Mouse (Mus musculus) hindbrain, embryonic 14.5 days (tissue): ENCODE measurements around the gene Cyp2j13. TPM values are rescaled to one million over a fixed set of nuclear protein-coding genes. Genes with fewer than 3 reads are reported as not detected.
"Not testable (repeated sequence)": the region's sequence is repeated elsewhere in the genome, so short reads cannot be mapped to it uniquely, and the experiment has no call there.

Source experiments
- ATAC-seq: fragments of 200-750 bp; cut with Nextera tagmentation; 2 replicates; pipeline ENCODE4 v1.8.0; 2017; ENCODE audit warnings: moderate number of reproducible peaks, mild to moderate bottlenecking, moderate TSS enrichment, moderate library complexity; ENCODE audit not compliant: low FRiP score
- DNase-seq: peaks from one replicate; pipeline ENCODE4 v3.0.0-alpha.2; 2015; ENCODE audit warnings: low spot score
- H3K27ac ChIP-seq: fragments of 300-500 bp; sonication (generic); 2 replicates; pipeline ENCODE4 v1.5.1; 2014; ENCODE audit warnings: mild to moderate bottlenecking, moderate library complexity
- H3K27me3 ChIP-seq: fragments of 300-500 bp; sonication (generic); 2 replicates; pipeline ENCODE4 v1.6.1; 2014; ENCODE audit warnings: mild to moderate bottlenecking, low read length, mixed read lengths; ENCODE audit not compliant: control insufficient read depth, insufficient read depth
- H3K36me3 ChIP-seq: fragments of 300-500 bp; sonication (generic); replicated peaks from 2 replicates; pipeline ENCODE4 v1.6.1; 2014; ENCODE audit not compliant: control insufficient read depth, insufficient read depth
- H3K4me1 ChIP-seq: fragments of 300-500 bp; sonication (generic); replicated peaks from 2 replicates; pipeline ENCODE4 v1.6.1; 2014; ENCODE audit warnings: antibody characterized with exemption, low read length, mixed read lengths; ENCODE audit not compliant: control insufficient read depth, insufficient read depth
- H3K4me2 ChIP-seq: fragments of 300-500 bp; sonication (generic); replicated peaks from 2 replicates; pipeline ENCODE4 v1.6.1; 2014; ENCODE audit warnings: mild to moderate bottlenecking, moderate library complexity
- H3K4me3 ChIP-seq: fragments of 300-500 bp; sonication (generic); replicated peaks from 2 replicates; pipeline ENCODE4 v1.5.1; 2014; ENCODE audit warnings: mild to moderate bottlenecking, low read length
- H3K9ac ChIP-seq: fragments of 300-500 bp; sonication (generic); 2 replicates; pipeline ENCODE4 v1.6.1; 2014
- H3K9me3 ChIP-seq: fragments of 300-500 bp; sonication (generic); 2 replicates; pipeline ENCODE4 v1.6.1; 2016; ENCODE audit warnings: low read length; ENCODE audit not compliant: control insufficient read depth
- WGBS: fragments of 180-500 bp; shearing (Covaris S2); extraction: QIAGEN DNeasy Blood & Tissue Kit; methylation state at CpG from one replicate; pipeline ENCODE4 v1.1.7; 2014; 5-methylcytosine and 5-hydroxymethylcytosine counted together
- polyA plus RNA-seq: library from polyadenylated mRNA; unstranded; fragments of >200 nt; fragmentation: Nextera tagmentation; extraction: Ambion mirVana; gene quantifications from 2 replicates; pipeline ENCODE4 v1.2.1, GENCODE M21; 2014

Gene Cyp2j13
- polyA plus RNA-seq, 1 experiment from 2014 or later = not detected

DNA sequence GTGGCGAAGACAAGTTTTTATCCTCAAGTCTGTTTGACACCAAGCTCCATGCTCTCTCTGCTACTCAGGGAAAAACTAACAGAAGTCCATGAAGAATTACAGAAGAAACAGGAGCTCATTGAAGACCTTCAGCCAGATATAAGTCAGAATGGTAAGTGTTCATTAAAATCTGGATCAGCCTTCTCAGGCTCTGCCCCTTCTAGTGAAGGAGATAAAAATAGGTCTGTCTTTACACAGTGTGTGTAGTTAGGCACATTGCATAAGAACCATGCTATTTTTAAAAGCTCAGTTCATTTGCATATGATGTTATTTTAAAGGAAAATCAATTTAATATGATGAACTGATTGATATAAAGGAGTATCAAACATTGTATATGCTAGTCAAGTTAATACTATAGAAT, 60.5 kb downstream of the Cyp2j13 start:
- ATAC-seq = no peak
- DNase-seq = no peak
- Histone ChIP-seq H3K36me3 (peaks cover 64% of the 10 kb centered on the region), H3K4me1 (no peaks in the 10 kb centered on the region), H3K4me3 (no peak overlapping the region), H3K9ac (no peak overlapping the region), H3K9me3 (no peaks in the 10 kb centered on the region), H3K27me3 (no peaks in the 10 kb centered on the region), H3K4me2 (no peak overlapping the region), H3K27ac (no peak overlapping the region)
- 100% methylated on average over 1 of the region's 1 CpGs for WGBS

DNA sequence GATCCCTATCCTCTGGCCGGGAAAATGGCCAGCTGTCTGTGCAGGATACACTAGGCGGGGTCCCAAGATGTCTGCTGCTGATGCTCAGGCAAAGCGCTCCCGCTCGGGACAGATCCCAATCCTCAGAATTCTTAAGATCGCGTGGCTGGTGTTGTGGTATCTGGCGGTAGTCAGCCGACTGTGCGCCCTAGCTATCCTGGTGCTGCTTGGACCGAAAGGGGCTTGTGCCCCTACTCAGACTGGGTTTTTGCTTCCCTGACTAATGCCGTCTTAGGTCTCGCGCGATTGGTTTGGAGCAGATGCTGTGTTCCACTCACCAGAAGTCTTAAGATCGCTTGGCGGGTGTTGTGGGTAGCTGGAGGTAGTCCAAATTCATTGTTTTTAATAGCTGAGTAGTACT, 95.1 kb downstream of the Cyp2j13 start:
- WGBS = 94% methylated on average over 17 of the region's 17 CpGs
- ATAC-seq = not testable (repeated sequence)

More for the DNA sequence above, 95.1 kb downstream of the Cyp2j13 start:
- H3K4me2 ChIP-seq, H3K27me3 ChIP-seq, H3K9ac ChIP-seq, H3K4me3 ChIP-seq, DNase-seq, H3K4me1 ChIP-seq, H3K27ac ChIP-seq, H3K36me3 ChIP-seq, H3K9me3 ChIP-seq: not testable (repeated sequence)

Other genes starting within 250 kb of the Cyp2j13 start
- gene Hook1, start 110.3 kb downstream of the Cyp2j13 start, polyA plus RNA-seq = 83.5 and 88.6 TPM in 2 replicates
- gene Cyp2j12, start 63.6 kb upstream of the Cyp2j13 start, polyA plus RNA-seq = not detected in 2 replicates
- not detected in 2 replicates for gene Cyp2j7, start 159.1 kb upstream of the Cyp2j13 start, polyA plus RNA-seq